Mouse (Mus musculus) MEL (cell line): Measurements from ENCODE around the gene Ffar2. TPM values are rescaled to one million over a fixed set of nuclear protein-coding genes. Genes with fewer than 3 reads are reported as not detected.

Experiments
- DNase-seq: peaks from one replicate; pipeline ENCODE4 v3.0.0; 2011; ENCODE audit warnings: low read depth, low spot score
- H3K27ac ChIP-seq: 2 replicates; pipeline ENCODE4 v1.5.1; 2012; ENCODE audit warnings: low read depth, mild to moderate bottlenecking, control low read depth, low read length, moderate library complexity; ENCODE audit not compliant: control insufficient read depth
- H3K27me3 ChIP-seq, 2 experiments: fragments of 150-350 bp in 1 of 2; sonication (generic) in 1 of 2; 2 replicates each; pipeline ENCODE4 v1.6.1; 2012; ENCODE audit warnings: low read length in 2 of 2, mild to moderate bottlenecking in 2 of 2, improper control_type of control experiment in 1 of 2, moderate library complexity in 1 of 2; ENCODE audit not compliant: insufficient read depth in 2 of 2, control insufficient read depth in 1 of 2
- H3K36me3 ChIP-seq, 2 experiments: 2 replicates each; pipeline ENCODE4 v1.6.1; 2012 to 2014; ENCODE audit warnings: low read length in 2 of 2, improper control_type of control experiment in 1 of 2, inconsistent platforms in 1 of 2, mild to moderate bottlenecking in 1 of 2; ENCODE audit not compliant: insufficient read depth in 2 of 2, control insufficient read depth in 1 of 2
- H3K4me1 ChIP-seq, 2 experiments: fragments of 150-350 bp in 1 of 2; sonication (generic) in 1 of 2; 2 replicates each; pipeline ENCODE4 v1.6.1; 2012; ENCODE audit warnings: low read length in 2 of 2, improper control_type of control experiment in 1 of 2, mild to moderate bottlenecking in 1 of 2; ENCODE audit not compliant: insufficient read depth in 2 of 2, control insufficient read depth in 1 of 2
- H3K4me3 ChIP-seq, 2 experiments: fragments of 150-350 bp in 1 of 2; sonication (generic) in 1 of 2; 2 replicates each; pipeline ENCODE4 v1.5.1; 2012; ENCODE audit warnings: low read depth in 2 of 2, low read length in 2 of 2, mild to moderate bottlenecking in 2 of 2, moderate library complexity in 2 of 2, control low read depth in 1 of 2, improper control_type of control experiment in 1 of 2; ENCODE audit not compliant: control insufficient read depth in 1 of 2, insufficient read depth in 1 of 2
- H3K79me2 ChIP-seq: 2 replicates; pipeline ENCODE4 v1.6.1; 2012; ENCODE audit warnings: mild to moderate bottlenecking, low read length, moderate library complexity; ENCODE audit not compliant: control insufficient read depth, poor library complexity, insufficient read depth
- H3K9ac ChIP-seq: 2 replicates; pipeline ENCODE4 v1.6.1; 2012; ENCODE audit warnings: low read depth, mild to moderate bottlenecking, control low read depth, low read length, moderate library complexity; ENCODE audit not compliant: control insufficient read depth, poor library complexity, severe bottlenecking
- H3K9me3 ChIP-seq: fragments of 150-350 bp; sonication (generic); replicated peaks from 2 replicates; pipeline ENCODE4 v1.6.1; 2012; ENCODE audit warnings: mild to moderate bottlenecking, low read length, improper control_type of control experiment, moderate library complexity; ENCODE audit not compliant: insufficient read depth
- CHD1 ChIP-seq: IDR thresholded peaks from 2 replicates; pipeline ENCODE4 v1.6.1; 2012; ENCODE audit warnings: low read depth, mild to moderate bottlenecking, inconsistent platforms, low read length, improper control_type of control experiment
- ETS1 ChIP-seq: IDR thresholded peaks from 2 replicates; pipeline ENCODE4 v1.6.1; 2012; ENCODE audit warnings: low read depth, mild to moderate bottlenecking, inconsistent platforms, low read length, improper control_type of control experiment, moderate library complexity
- JUND ChIP-seq: IDR thresholded peaks from 2 replicates; pipeline ENCODE4 v1.6.1; 2011; ENCODE audit warnings: low read depth, mild to moderate bottlenecking, improper control_type of control experiment, low read length
- KAT2A ChIP-seq: conservative IDR thresholded peaks from 2 replicates; pipeline ENCODE4 v1.6.1; 2012; ENCODE audit warnings: low read depth, low read length, improper control_type of control experiment, inconsistent platforms
- POLR2A ChIP-seq, 2 experiments: IDR thresholded peaks; 2 replicates each; pipeline ENCODE4 v1.6.1; 2011 to 2012; ENCODE audit warnings: low read length in 2 of 2, mild to moderate bottlenecking in 2 of 2, control low read depth in 1 of 2, improper control_type of control experiment in 1 of 2, low read depth in 1 of 2, moderate library complexity in 1 of 2; ENCODE audit not compliant: control insufficient read depth in 1 of 2, insufficient read depth in 1 of 2, poor library complexity in 1 of 2
- POLR2AphosphoS2 ChIP-seq: IDR thresholded peaks from 2 replicates; pipeline ENCODE4 v1.6.1; 2011; ENCODE audit warnings: low read length, improper control_type of control experiment
- POLR2AphosphoS5 ChIP-seq: IDR thresholded peaks from 2 replicates; pipeline ENCODE4 v1.6.1; 2012; ENCODE audit warnings: low read depth, borderline replicate concordance, mild to moderate bottlenecking, inconsistent platforms, low read length, moderate library complexity, mixed read lengths
- SIN3A ChIP-seq: IDR thresholded peaks from 2 replicates; pipeline ENCODE4 v1.6.1; 2012; ENCODE audit warnings: low read length, improper control_type of control experiment, inconsistent platforms
- SMC3 ChIP-seq: IDR thresholded peaks from 2 replicates; pipeline ENCODE4 v1.6.1; 2011; ENCODE audit warnings: low read depth, low read length, improper control_type of control experiment
- TBP ChIP-seq: IDR thresholded peaks from 2 replicates; pipeline ENCODE4 v1.8.0; 2011; ENCODE audit warnings: low read depth, low read length, improper control_type of control experiment
- UBTF ChIP-seq: IDR thresholded peaks from 2 replicates; pipeline ENCODE4 v1.6.1; 2012; ENCODE audit warnings: low read depth, mild to moderate bottlenecking, inconsistent platforms, low read length, improper control_type of control experiment, moderate library complexity, borderline replicate concordance; ENCODE audit not compliant: insufficient read depth
- ZC3H11A ChIP-seq: IDR thresholded peaks from 2 replicates; pipeline ENCODE4 v1.6.1; 2012; ENCODE audit warnings: low read depth, mild to moderate bottlenecking, inconsistent platforms, low read length, improper control_type of control experiment
- ZMIZ1 ChIP-seq: IDR thresholded peaks from 2 replicates; pipeline ENCODE4 v1.6.1; 2012; ENCODE audit warnings: low read depth, mild to moderate bottlenecking, inconsistent platforms, low read length, improper control_type of control experiment, moderate library complexity
- polyA plus RNA-seq, 2 experiments: library from polyadenylated mRNA; stranded (reverse) in 1 of 2; unstranded in 1 of 2; fragments of >175 nt in 1 of 2; fragments of >200 nt in 1 of 2; gene quantifications; 2 replicates each; pipeline versions ENCODE4 v1.2.1 to v1.2.4; 2012; ENCODE audit warnings: low replicate concordance in 2 of 2, low read depth in 1 of 2; ENCODE audit not compliant: insufficient read length in 2 of 2, insufficient read depth in 1 of 2, missing spikeins in 1 of 2
- total RNA-seq: library from RNA; depleted of rRNA; stranded (reverse); fragments of 300-350 nt; gene quantifications from 2 replicates; pipeline ENCODE4 v1.2.3, GENCODE M21; 2012

Ffar2 gene
- total and polyA plus RNA-seq, 3 experiments: 0.04 TPM; not detected in 2

- H3K4me1 ChIP-seq: no peaks in the 10 kb centered on the region
- no peaks in the 10 kb centered on the region for H3K9me3 ChIP-seq
- no peaks in the 10 kb centered on the region for H3K79me2 ChIP-seq
- no peak for DNase-seq
- no peak within 1 kb of the TSS for H3K9ac ChIP-seq
- H3K36me3 ChIP-seq: no peaks in the 10 kb centered on the region
- H3K27ac ChIP-seq: no peak within 1 kb of the TSS
- peaks cover 0 to 10% of the 10 kb centered on the region in 2 experiments; a peak in 3 of 4 replicates for H3K27me3 ChIP-seq
- no peak within 1 kb of the TSS for H3K4me3 ChIP-seq
- TF ChIP-seq KAT2A (no peak), TBP (no peak), ETS1 (no peak), POLR2A (IDR thresholded peaks at IDR 0.05; ENCODE audit: control insufficient read depth in 1 of 2, insufficient read depth in 1 of 2, low read depth in 1 of 2, low read length in 2 of 2, poor library complexity in 1 of 2) (no peak), SMC3 (no peak), JUND (no peak)
Measured at GRCm38 (mm10) chr7:30787377-30788022, 36.1 kb downstream of the Ffar2 start, which contains the start of gene Krtdap. TSS of gene Krtdap (plus strand) at chr7:30787896.

- no peak for DNase-seq
- no peak overlapping the region for H3K4me3 ChIP-seq
- peaks cover 0 to 5% of the 10 kb centered on the region in 2 experiments; a peak in 1 of 4 replicates for H3K4me1 ChIP-seq
- no peaks in the 10 kb centered on the region for H3K36me3 ChIP-seq
- H3K27me3 ChIP-seq: peaks cover 0 to 10% of the 10 kb centered on the region in 2 experiments; a peak in 3 of 4 replicates
- no peaks in the 10 kb centered on the region for H3K79me2 ChIP-seq
- no peak for TF ChIP-seq POLR2AphosphoS2
- TF ChIP-seq POLR2AphosphoS5: no peak
- no peak for TF ChIP-seq SIN3A
- TF ChIP-seq ZC3H11A: no peak
- TF ChIP-seq TBP: no peak
- TF ChIP-seq JUND: no peak
- no peak for TF ChIP-seq UBTF
- no peak for TF ChIP-seq SMC3
- no peak for TF ChIP-seq ZMIZ1
- TF ChIP-seq ETS1: no peak
- TF ChIP-seq CHD1: no peak
- TF ChIP-seq, all 39 proteins: peak for 0
- H3K27ac ChIP-seq: no peak overlapping the region
- H3K9ac ChIP-seq: no peak overlapping the region
- no peaks in the 10 kb centered on the region for H3K9me3 ChIP-seq
Measured at GRCm38 (mm10) chr7:30785721-30786546, 37.6 kb downstream of the Ffar2 start.
